Mouse (Mus musculus): ENCODE measurements around the gene Gulp1.

DNA sequence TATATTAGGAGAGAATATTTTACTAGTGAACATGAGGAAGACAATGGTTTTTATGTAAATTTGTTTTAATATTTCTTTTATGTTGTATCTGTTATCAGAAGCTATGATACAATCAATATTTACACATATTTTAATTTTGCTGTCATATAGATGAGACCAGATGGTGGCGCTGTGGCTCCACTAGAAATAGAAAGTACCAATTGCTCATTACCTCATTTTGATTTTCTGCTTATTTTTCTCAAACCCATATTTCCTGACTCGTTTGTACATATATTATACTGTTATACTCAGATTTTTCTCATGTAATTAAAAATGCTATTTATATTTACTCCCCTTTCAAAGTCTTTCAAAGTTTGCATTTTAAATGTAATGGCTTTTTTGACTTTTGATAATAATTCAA lies 194.4 kb downstream of the Gulp1 start:
- TF ChIP-seq GATA1 (IDR thresholded peaks at IDR 0.05; ENCODE audit: low read length) = no peak
- no peak for TF ChIP-seq TAL1 (IDR thresholded peaks at IDR 0.05; ENCODE audit: low read length)
